Mouse (Mus musculus) lung, adult 2 months (tissue): ENCODE results near the gene Cldn13. TPM values are rescaled to one million over a fixed set of nuclear protein-coding genes. Genes with fewer than 3 reads are reported as not detected.
"Not testable (repeated sequence)": the region's sequence is repeated elsewhere in the genome, so short reads cannot be mapped to it uniquely, and the experiment has no call there.

Experiments
- DNase-seq: peaks from one replicate; pipeline ENCODE4 v3.0.0; 2022
- H3K4me1 ChIP-seq: fragments of 200-500 bp; 2 replicates; pipeline ENCODE4 v1.6.1; 2011; ENCODE audit warnings: low read length; ENCODE audit not compliant: control insufficient read depth, insufficient read depth
- H3K4me3 ChIP-seq: fragments of 200-500 bp; replicated peaks from 2 replicates; pipeline ENCODE3; 2011; ENCODE audit warnings: low read depth, mild to moderate bottlenecking, control low read depth, low read length; ENCODE audit errors: extremely low read depth
- CTCF ChIP-seq: fragments of 200-500 bp; IDR thresholded peaks from 2 replicates; pipeline ENCODE4 v1.5.1; 2011; ENCODE audit warnings: mild to moderate bottlenecking, low read length, control low read depth; ENCODE audit not compliant: insufficient read depth
- POLR2A ChIP-seq: fragments of 200-500 bp; IDR thresholded peaks from 2 replicates; pipeline ENCODE4 v1.6.1; 2011; ENCODE audit warnings: low read depth, mild to moderate bottlenecking, control low read depth, low read length, borderline replicate concordance; ENCODE audit errors: extremely low read depth
- WGBS: fragments of 180-500 bp; shearing (Covaris S2); methylation state at CpG from one replicate; pipeline ENCODE4 v1.1.7; 2018; 5-methylcytosine and 5-hydroxymethylcytosine counted together
- polyA plus RNA-seq: library from polyadenylated mRNA; depleted of rRNA; stranded (reverse); fragments of >200 nt; gene quantifications from 2 replicates; pipeline ENCODE4 v1.2.3, GENCODE M21; 2012

Gene Cldn13
- polyA plus RNA-seq, 1 experiment: not detected

DNA sequence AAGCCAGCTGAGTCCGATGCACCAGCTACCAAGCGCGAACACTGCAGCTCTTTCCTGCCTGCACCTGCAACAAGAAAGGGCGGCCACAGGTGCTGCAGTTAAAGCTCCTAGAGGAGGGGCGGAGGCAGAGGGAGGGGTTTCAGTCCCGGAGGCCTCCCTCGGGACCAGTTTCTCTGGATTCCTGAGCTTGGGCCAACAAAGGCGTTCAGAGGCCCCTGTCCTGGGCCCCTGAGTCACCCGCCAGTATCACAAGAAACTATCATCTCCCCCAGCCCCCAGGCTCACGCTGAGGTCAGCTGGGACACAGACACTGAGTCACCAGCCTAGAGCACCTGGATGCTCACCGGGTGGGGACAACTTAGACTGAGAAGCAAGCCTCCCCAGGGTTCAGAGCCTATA is 31.5 kb upstream of the Cldn13 start, which contains the start of gene Cldn4:
Cldn4 (minus strand) TSS at position 78 of the 399 bp plus-strand sequence.
- TF ChIP-seq POLR2A (peak; percentile 45; the same call in 1 of the 2 replicates), CTCF (no peak)
- 45% methylated on average over 11 of the region's 11 CpGs for WGBS
- DNase-seq: peak; percentile 39
- H3K4me1 ChIP-seq: peaks cover 10% of the 10 kb centered on the region
- peak within 1 kb of the TSS; percentile 40 for H3K4me3 ChIP-seq

- H3K4me1 ChIP-seq: peaks cover 6% of the 10 kb centered on the region; the same call in 1 of the 2 replicates
- WGBS: 51% methylated on average over 43 of the region's 43 CpGs
- peak overlapping the region; percentile 40 for H3K4me3 ChIP-seq
- no peak for TF ChIP-seq POLR2A
- no peak for TF ChIP-seq CTCF
- no peak for DNase-seq
Observed at GRCm38 (mm10) chr5:134946063-134946856, 30.9 kb upstream of the Cldn13 start.

DNA sequence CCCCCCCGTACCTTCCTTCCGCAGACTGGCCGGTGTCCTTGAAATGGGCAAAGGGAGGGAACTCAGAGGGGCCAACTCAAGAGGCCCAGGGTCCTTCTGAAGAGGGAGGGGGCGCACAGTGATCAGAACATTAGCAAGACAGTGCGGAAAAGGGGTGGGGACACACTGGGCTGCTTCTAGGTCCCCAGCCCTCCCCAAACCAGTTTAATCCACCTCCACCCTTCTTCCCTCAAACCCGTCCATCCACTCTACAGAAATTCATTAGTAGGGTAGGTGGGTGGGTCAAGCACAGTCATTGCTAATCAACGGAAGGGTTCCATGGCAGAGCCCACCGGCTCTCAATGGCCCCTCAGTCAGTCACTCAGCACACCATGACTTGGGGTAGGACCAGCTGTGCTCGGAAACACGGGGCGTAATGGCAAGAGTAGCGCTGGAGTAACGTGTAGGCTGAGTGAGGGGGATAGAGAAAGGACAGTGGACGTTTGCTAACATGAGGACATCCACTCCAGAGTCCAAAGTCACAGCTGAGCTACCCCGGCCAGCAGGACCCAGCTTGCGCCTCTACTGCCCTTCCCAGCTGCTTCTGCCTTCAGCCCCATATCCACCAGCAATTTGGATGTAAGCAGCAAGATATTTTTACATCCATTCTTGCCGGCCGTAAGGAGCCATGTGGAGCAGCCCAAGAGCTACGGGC is 30.1 kb upstream of the Cldn13 start:
- no peak for TF ChIP-seq CTCF
- no peak for TF ChIP-seq POLR2A
- no peak for DNase-seq
- 57% methylated on average over 19 of the region's 19 CpGs for WGBS
- Histone ChIP-seq H3K4me3 (no peak overlapping the region), H3K4me1 (peaks cover 5% of the 10 kb centered on the region; the same call in 1 of the 2 replicates)

- DNase-seq: no peak
- TF ChIP-seq CTCF (no peak), POLR2A (no peak)
- H3K4me1 ChIP-seq: peaks cover 5% of the 10 kb centered on the region; the same call in 1 of the 2 replicates
- WGBS: 52% methylated on average over 5 of the region's 5 CpGs
- no peak overlapping the region for H3K4me3 ChIP-seq
Observed at GRCm38 (mm10) chr5:134944179-134944578, 28.9 kb upstream of the Cldn13 start.

DNA sequence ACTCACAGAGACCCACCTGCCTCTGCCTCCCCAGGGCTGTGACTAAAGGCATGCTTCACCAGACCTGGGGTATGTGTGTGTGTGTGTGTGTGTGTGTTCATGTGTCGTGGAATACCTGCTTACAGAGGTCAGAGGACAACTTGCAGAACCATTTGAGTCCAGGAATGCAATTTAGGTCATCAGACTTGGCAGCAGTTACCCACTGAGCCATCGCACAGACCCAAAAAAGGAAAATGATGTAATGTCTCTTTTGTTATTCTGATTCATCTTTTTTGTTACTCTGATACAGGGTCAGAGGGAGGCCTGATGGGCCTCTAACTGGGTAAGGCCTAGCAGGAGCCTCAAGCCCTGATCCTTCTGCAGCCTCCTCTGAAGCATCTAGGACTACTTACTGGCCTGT is 27.4 kb upstream of the Cldn13 start:
- Histone ChIP-seq H3K4me1 (no peaks in the 10 kb centered on the region), H3K4me3 (no peak overlapping the region)
- TF ChIP-seq CTCF (no peak), POLR2A (no peak)
- 38% methylated on average over 2 of the region's 2 CpGs for WGBS
- DNase-seq: no peak

DNA sequence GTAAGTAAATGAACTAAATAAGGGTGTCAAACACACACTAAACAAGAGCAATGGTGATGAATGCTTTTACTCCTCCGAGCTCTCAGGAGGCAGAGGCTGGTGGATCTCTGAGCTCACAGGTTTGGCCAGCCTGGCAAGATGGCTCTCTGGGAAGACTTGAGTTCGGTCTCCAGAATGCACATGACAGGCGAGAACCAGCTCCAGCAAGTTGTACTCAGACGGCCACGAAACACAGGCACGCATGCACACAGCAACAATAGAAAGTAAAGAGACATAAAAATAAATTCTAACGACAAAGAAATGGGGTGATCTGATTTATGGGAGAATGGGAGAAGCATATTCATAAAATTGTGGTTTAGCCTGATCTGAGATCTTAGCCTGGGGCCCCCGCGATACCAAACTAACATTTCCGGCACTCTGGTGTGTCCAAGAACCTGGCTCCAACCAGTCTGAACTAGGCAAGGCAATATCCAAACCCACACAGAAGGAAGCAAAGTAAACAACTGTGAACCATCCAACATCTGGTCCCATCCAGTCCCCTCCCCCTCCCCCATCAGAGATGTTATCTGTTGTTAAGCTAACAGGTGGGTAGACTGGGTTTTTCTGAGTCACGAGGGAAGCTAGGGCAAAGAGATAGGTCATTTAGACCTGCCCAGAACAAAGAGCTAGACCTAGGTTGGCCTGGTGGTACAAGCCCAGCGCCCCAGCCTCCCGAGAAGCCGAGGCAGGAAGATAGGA is 26.3 kb upstream of the Cldn13 start:
- no peaks in the 10 kb centered on the region for H3K4me1 ChIP-seq
- 76% methylated on average over 14 of the region's 14 CpGs for WGBS
- DNase-seq: no peak
- H3K4me3 ChIP-seq: no peak overlapping the region
- TF ChIP-seq POLR2A: no peak
- no peak for TF ChIP-seq CTCF

- WGBS: 72% methylated on average over 5 of the region's 7 CpGs
- not testable (repeated sequence) for H3K4me1 ChIP-seq, H3K4me3 ChIP-seq, DNase-seq
Observed at GRCm38 (mm10) chr5:134939554-134939953, 24.2 kb upstream of the Cldn13 start.

DNA sequence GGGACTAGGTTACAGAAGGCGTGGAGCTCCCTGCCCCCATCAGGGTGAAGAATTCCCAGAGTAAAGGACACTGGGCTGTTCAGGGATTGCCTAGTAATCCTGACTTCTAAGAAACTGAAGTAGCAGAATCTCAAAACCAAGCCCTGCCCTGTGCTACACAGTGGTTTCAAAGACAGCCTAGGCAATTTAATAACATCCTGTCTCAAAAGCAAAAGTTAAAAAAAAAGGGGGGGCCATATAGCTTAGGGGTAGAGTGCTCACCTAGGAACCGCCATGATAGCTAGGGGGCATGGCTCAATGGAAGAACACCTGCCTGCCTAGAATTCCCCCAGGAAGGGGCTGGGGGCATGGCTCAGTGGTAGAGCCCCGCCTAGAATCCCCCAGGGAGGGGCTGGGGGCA is 23.7 kb upstream of the Cldn13 start:
- no peaks in the 10 kb centered on the region for H3K4me1 ChIP-seq
- DNase-seq: no peak
- no peak overlapping the region for H3K4me3 ChIP-seq
- TF ChIP-seq CTCF: no peak
- 69% methylated on average over 3 of the region's 3 CpGs for WGBS

- Histone ChIP-seq H3K4me3 (no peak overlapping the region), H3K4me1 (no peaks in the 10 kb centered on the region)
- DNase-seq: no peak
- WGBS: 72% methylated on average over 6 of the region's 6 CpGs
- TF ChIP-seq CTCF (no peak), POLR2A (no peak)
Observed at GRCm38 (mm10) chr5:134936626-134937185, 21.4 kb upstream of the Cldn13 start.

DNA sequence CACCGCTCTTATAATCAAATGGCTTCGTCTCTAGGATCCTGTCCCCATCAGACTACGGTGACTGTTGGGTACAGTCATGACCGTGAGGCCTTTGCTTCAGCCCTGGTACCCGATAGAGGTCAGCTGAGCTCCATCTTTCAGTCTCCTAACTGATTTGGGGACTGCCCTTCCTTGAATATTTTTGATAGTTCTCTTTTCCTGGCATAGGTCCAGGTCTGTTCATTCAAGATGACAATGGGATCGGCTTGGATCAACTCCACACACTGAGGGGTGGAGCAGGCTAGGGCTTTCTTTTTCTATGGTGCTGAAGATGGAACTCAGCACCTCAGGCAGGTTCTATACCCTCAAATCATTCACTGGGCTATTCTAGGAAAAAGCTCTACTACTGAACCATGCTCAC is 20.7 kb upstream of the Cldn13 start:
- 74% methylated on average over 6 of the region's 6 CpGs for WGBS
- TF ChIP-seq POLR2A (no peak), CTCF (no peak)
- no peak overlapping the region for H3K4me3 ChIP-seq
- no peaks in the 10 kb centered on the region for H3K4me1 ChIP-seq
- DNase-seq: no peak
